Mouse (Mus musculus) forebrain, embryonic 13.5 days (tissue): ENCODE measurements around the gene Atp4a. TPM values are rescaled to one million over a fixed set of nuclear protein-coding genes. Genes with fewer than 3 reads are reported as not detected.
A peak's percentile ranks its signal among the peaks of the same experiment; 100 is the strongest.
"Not testable (repeated sequence)": the region's sequence is repeated elsewhere in the genome, so short reads cannot be mapped to it uniquely, and the experiment has no call there.

ENCODE experiments used
- ATAC-seq: fragments of 200-750 bp; cut with Nextera tagmentation; 2 replicates; pipeline ENCODE4 v1.8.0; 2017
- H3K27ac ChIP-seq: fragments of 300-500 bp; sonication (generic); 2 replicates; pipeline ENCODE4 v1.5.1; 2015; ENCODE audit warnings: inconsistent platforms, mild to moderate bottlenecking, moderate library complexity
- H3K27me3 ChIP-seq: fragments of 300-500 bp; sonication (generic); 2 replicates; pipeline ENCODE4 v1.6.1; 2015; ENCODE audit warnings: mild to moderate bottlenecking, inconsistent platforms
- H3K36me3 ChIP-seq: fragments of 300-500 bp; sonication (generic); 2 replicates; pipeline ENCODE4 v1.6.1; 2015; ENCODE audit warnings: mild to moderate bottlenecking, inconsistent platforms; ENCODE audit not compliant: poor library complexity, severe bottlenecking
- H3K4me1 ChIP-seq: fragments of 300-500 bp; sonication (generic); 2 replicates; pipeline ENCODE4 v1.6.1; 2015; ENCODE audit warnings: inconsistent platforms
- H3K4me2 ChIP-seq: fragments of 300-500 bp; sonication (generic); 2 replicates; pipeline ENCODE4 v1.6.1; 2015; ENCODE audit warnings: inconsistent platforms, mild to moderate bottlenecking, moderate library complexity
- H3K4me3 ChIP-seq: fragments of 300-500 bp; sonication (generic); 2 replicates; pipeline ENCODE4 v1.5.1; 2015; ENCODE audit warnings: mild to moderate bottlenecking, inconsistent platforms
- H3K9ac ChIP-seq: fragments of 300-500 bp; sonication (generic); 2 replicates; pipeline ENCODE4 v1.6.1; 2015; ENCODE audit warnings: mild to moderate bottlenecking, inconsistent platforms
- H3K9me3 ChIP-seq: fragments of 300-500 bp; sonication (generic); replicated peaks from 2 replicates; pipeline ENCODE4 v1.6.1; 2016; ENCODE audit warnings: inconsistent platforms
- WGBS: fragments of 180-500 bp; shearing (Covaris S2); methylation state at CpG from one replicate; pipeline ENCODE4 v1.1.7; 2015; 5-methylcytosine and 5-hydroxymethylcytosine counted together
- polyA plus RNA-seq: library from polyadenylated mRNA; unstranded; fragments of >200 nt; fragmentation: Nextera tagmentation; extraction: Ambion mirVana; gene quantifications from 2 replicates; pipeline ENCODE4 v1.2.1, GENCODE M21; 2015

The Atp4a gene
- polyA plus RNA-seq, 1 experiment from 2014 or later: 0.79 TPM

DNA sequence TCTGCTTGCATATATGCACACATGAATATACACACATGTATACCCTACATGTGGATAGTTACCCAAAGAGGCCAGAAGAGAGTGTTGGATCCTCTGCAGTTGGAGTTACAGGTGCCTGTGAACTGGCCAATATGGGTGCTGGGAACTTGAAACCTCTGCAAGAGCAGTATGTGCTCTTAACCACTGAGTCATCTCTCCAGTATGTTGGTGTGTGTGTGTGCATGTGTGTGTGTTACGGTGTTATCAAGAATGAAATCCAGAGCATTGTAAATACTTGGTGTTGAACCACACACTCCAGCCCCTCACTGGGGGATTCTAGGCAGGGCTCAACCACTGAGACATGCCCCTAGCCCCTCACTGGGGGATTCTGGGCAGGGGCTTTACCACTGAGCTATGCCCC is 4.6 kb upstream of the Atp4a start:
- no peaks in the 10 kb centered on the region for H3K36me3 ChIP-seq
- no peak for ATAC-seq
- WGBS: 92% methylated on average over 1 of the region's 1 CpGs
- no peak overlapping the region for H3K27ac ChIP-seq
- no peak overlapping the region for H3K4me2 ChIP-seq
- no peak overlapping the region for H3K4me3 ChIP-seq
- H3K9me3 ChIP-seq: no peaks in the 10 kb centered on the region
- no peak overlapping the region for H3K9ac ChIP-seq
- no peaks in the 10 kb centered on the region for H3K4me1 ChIP-seq
- H3K27me3 ChIP-seq: no peaks in the 10 kb centered on the region

- WGBS: 1% methylated on average over 43 of the region's 43 CpGs
- H3K27ac ChIP-seq: no peak overlapping the region
- H3K4me2 ChIP-seq: peak overlapping the region; percentile 59
- peak; percentile 94 for ATAC-seq
- H3K27me3 ChIP-seq: peaks cover 43% of the 10 kb centered on the region
- H3K9ac ChIP-seq: 0 out of 2 replicates have a peak overlapping the region, but pooled peaks have one; percentile 12
- H3K4me3 ChIP-seq: peak overlapping the region; percentile 29
- no peaks in the 10 kb centered on the region for H3K9me3 ChIP-seq
- H3K36me3 ChIP-seq: no peaks in the 10 kb centered on the region
- peaks cover 17% of the 10 kb centered on the region for H3K4me1 ChIP-seq
Observed at GRCm38 (mm10) chr7:30717006-30717715, 5.2 kb downstream of the Atp4a start.

DNA sequence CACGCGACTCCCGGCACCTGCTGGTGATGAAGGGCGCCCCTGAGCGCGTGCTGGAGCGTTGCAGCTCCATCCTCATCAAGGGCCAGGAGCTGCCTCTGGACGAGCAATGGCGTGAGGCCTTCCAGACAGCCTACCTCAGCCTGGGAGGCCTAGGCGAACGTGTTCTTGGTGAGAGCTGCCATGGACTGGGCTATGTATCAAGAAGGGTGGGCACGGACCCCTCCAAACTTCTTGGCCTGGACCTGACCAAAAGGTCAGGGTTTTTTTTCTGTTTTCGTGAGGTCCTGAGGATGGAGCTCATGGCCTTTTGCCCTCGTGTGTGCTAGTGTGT is 5.7 kb downstream of the Atp4a start:
- peaks cover 17% of the 10 kb centered on the region for H3K4me1 ChIP-seq
- no peaks in the 10 kb centered on the region for H3K9me3 ChIP-seq
- peak overlapping the region; percentile 10; the same call in 1 of the 2 replicates for H3K9ac ChIP-seq
- 8% methylated on average over 14 of the region's 14 CpGs for WGBS
- peak overlapping the region; percentile 59 for H3K4me2 ChIP-seq
- peaks cover 43% of the 10 kb centered on the region for H3K27me3 ChIP-seq
- ATAC-seq: peak; percentile 58; the same call in 1 of the 2 replicates
- no peaks in the 10 kb centered on the region for H3K36me3 ChIP-seq
- H3K4me3 ChIP-seq: peak overlapping the region; percentile 29
- no peak overlapping the region for H3K27ac ChIP-seq

GRCm38 (mm10) chr7:30719669-30720068 is 7.7 kb downstream of the Atp4a start:
- H3K27ac ChIP-seq: no peak overlapping the region
- no peaks in the 10 kb centered on the region for H3K36me3 ChIP-seq
- no peak overlapping the region for H3K9ac ChIP-seq
- peaks cover 17% of the 10 kb centered on the region for H3K4me1 ChIP-seq
- H3K9me3 ChIP-seq: no peaks in the 10 kb centered on the region
- peaks cover 34% of the 10 kb centered on the region for H3K27me3 ChIP-seq
- no peak for ATAC-seq
- no peak overlapping the region for H3K4me3 ChIP-seq
- WGBS: 97% methylated on average over 5 of the region's 5 CpGs
- H3K4me2 ChIP-seq: no peak overlapping the region

DNA sequence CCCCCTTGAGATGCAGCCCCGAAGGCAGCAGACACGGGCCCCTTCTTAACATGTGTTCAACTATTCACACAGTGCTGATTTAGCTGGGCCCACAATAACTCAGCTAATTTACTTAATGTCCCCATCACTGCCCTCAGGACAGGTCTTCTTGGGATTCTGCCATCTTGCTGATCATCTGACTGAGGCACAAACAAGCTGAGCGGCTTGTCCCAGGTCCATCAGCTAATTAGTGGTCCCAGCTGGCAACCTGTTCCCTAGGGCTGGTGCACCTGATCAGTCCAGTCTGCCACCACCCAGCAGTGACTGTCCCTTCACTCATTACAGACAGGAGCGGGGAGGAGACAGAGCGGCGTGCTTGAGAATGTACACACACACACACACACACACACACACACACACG is 9.3 kb downstream of the Atp4a start:
- H3K4me1 ChIP-seq: peaks cover 17% of the 10 kb centered on the region
- H3K27ac ChIP-seq: no peak overlapping the region
- 61% methylated on average over 7 of the region's 7 CpGs for WGBS

DNA sequence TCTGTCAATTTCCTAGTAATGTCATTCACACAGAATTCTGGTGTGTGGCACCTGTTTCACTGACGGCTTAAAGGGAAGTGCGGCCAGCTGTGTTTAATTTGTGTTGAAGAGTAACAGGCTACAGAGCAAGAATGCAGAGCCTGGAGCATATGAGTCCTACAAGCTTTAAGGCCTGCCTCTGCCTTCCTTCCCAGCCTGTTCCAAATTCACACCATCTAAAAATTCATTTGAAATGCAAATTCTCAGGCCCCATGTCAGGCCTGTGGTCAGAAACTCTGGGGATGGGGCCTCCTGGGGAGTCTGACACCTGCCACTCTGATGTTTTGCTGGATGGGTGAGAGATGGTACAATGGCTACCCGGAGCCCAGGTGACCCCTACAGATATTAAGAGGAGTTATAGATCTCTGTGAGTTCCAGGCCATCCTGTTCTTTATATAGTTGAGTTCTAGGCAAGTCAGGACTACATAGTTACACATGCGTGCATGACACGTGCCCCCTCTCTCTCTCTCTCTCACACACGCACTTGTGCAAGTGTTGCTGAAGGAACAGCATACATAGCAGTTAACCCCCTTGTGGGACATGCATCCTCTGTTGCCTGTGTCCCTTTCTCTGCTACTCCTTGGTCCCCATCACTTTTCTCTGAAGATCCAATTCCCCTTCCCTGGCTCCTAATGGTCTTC is 11.4 kb downstream of the Atp4a start:
- no peak overlapping the region for H3K4me3 ChIP-seq

More for the DNA sequence above, 9.3 kb downstream of the Atp4a start:
- H3K9me3 ChIP-seq: no peaks in the 10 kb centered on the region
- no peak overlapping the region for H3K4me2 ChIP-seq
- H3K27me3 ChIP-seq: peaks cover 18% of the 10 kb centered on the region
- H3K36me3 ChIP-seq: 0 out of 2 replicates have a peak, but pooled peaks cover 3% of the 10 kb centered on the region
- no peak for ATAC-seq
- no peak overlapping the region for H3K9ac ChIP-seq
- H3K4me3 ChIP-seq: no peak overlapping the region

GRCm38 (mm10) chr7:30728214-30728613 is 16.2 kb downstream of the Atp4a start:
- H3K4me2 ChIP-seq: peak overlapping the region; percentile 73
- ATAC-seq: no peak
- peaks cover 33% of the 10 kb centered on the region for H3K36me3 ChIP-seq
- 86% methylated on average over 6 of the region's 6 CpGs for WGBS
- H3K27me3 ChIP-seq: no peaks in the 10 kb centered on the region
- peak overlapping the region; percentile 64 for H3K4me3 ChIP-seq
- peaks cover 24% of the 10 kb centered on the region for H3K4me1 ChIP-seq
- H3K9me3 ChIP-seq: no peaks in the 10 kb centered on the region
- H3K27ac ChIP-seq: no peak overlapping the region
- peak overlapping the region; percentile 85 for H3K9ac ChIP-seq

More for the DNA sequence above, 11.4 kb downstream of the Atp4a start:
- Histone ChIP-seq H3K36me3 (peaks cover 17% of the 10 kb centered on the region; the same call in 1 of the 2 replicates), H3K9ac (no peak overlapping the region), H3K9me3 (no peaks in the 10 kb centered on the region), H3K4me2 (no peak overlapping the region), H3K27ac (no peak overlapping the region), H3K27me3 (no peaks in the 10 kb centered on the region), H3K4me1 (peaks cover 7% of the 10 kb centered on the region)
- no peak for ATAC-seq
- 75% methylated on average over 6 of the region's 6 CpGs for WGBS

GRCm38 (mm10) chr7:30728739-30729395 is 16.9 kb downstream of the Atp4a start:
- ATAC-seq: peak; percentile 61
- peak overlapping the region; percentile 88; the same call in 1 of the 2 replicates for H3K27ac ChIP-seq
- peaks cover 40% of the 10 kb centered on the region for H3K36me3 ChIP-seq
- peak overlapping the region; percentile 73 for H3K4me2 ChIP-seq
- H3K4me3 ChIP-seq: peak overlapping the region; percentile 64
- peaks cover 24% of the 10 kb centered on the region for H3K4me1 ChIP-seq
- H3K9ac ChIP-seq: peak overlapping the region; percentile 85
- no peaks in the 10 kb centered on the region for H3K9me3 ChIP-seq
- no peaks in the 10 kb centered on the region for H3K27me3 ChIP-seq
- WGBS: 7% methylated on average over 26 of the region's 26 CpGs

GRCm38 (mm10) chr7:30729396-30730063 is 17.5 kb downstream of the Atp4a start, which contains the start of gene Tmem147:
TSS of gene Tmem147 (minus strand) at chr7:30729540.
- Histone ChIP-seq H3K4me2 (peak within 1 kb of the TSS; percentile 73), H3K27me3 (no peaks in the 10 kb centered on the region), H3K27ac (peak within 1 kb of the TSS; percentile 88), H3K9me3 (no peaks in the 10 kb centered on the region), H3K36me3 (peaks cover 44% of the 10 kb centered on the region), H3K9ac (peak within 1 kb of the TSS; percentile 85), H3K4me3 (peak within 1 kb of the TSS; percentile 64), H3K4me1 (peaks cover 24% of the 10 kb centered on the region)
- WGBS: under 1% methylated on average over 60 of the region's 60 CpGs
- peak; percentile 99 for ATAC-seq

GRCm38 (mm10) chr7:30730064-30730722 is 18.2 kb downstream of the Atp4a start:
- peak; percentile 22; the same call in 1 of the 2 replicates for ATAC-seq
- Histone ChIP-seq H3K9ac (peak overlapping the region; percentile 85), H3K36me3 (peaks cover 49% of the 10 kb centered on the region)

GRCm38 (mm10) chr7:30736211-30736610 is 24.2 kb downstream of the Atp4a start:
- H3K36me3 ChIP-seq: peaks cover 75% of the 10 kb centered on the region
- ATAC-seq: no peak
- no peak overlapping the region for H3K4me3 ChIP-seq
- H3K27me3 ChIP-seq: no peaks in the 10 kb centered on the region
- H3K9me3 ChIP-seq: no peaks in the 10 kb centered on the region
- H3K9ac ChIP-seq: no peak overlapping the region
- no peak overlapping the region for H3K4me2 ChIP-seq
- H3K4me1 ChIP-seq: peaks cover 4% of the 10 kb centered on the region; the same call in 1 of the 2 replicates
- WGBS: 85% methylated on average over 3 of the region's 3 CpGs
- no peak overlapping the region for H3K27ac ChIP-seq

More at GRCm38 (mm10) chr7:30730064-30730722, 18.2 kb downstream of the Atp4a start:
- peaks cover 24% of the 10 kb centered on the region for H3K4me1 ChIP-seq
- H3K27me3 ChIP-seq, H3K9me3 ChIP-seq: not testable (repeated sequence)
- H3K4me2 ChIP-seq: peak overlapping the region; percentile 73
- 16% methylated on average over 8 of the region's 22 CpGs for WGBS
- H3K4me3 ChIP-seq: peak overlapping the region; percentile 64
- peak overlapping the region; percentile 88 for H3K27ac ChIP-seq
